Mouse (Mus musculus): ENCODE data around the gene Mgea5. TPM values are rescaled to one million over a fixed set of nuclear protein-coding genes. Genes with fewer than 3 reads are reported as not detected.

Gene Mgea5
- polyA plus RNA-seq, 1 experiment from 2014 or later, result 32.6 TPM

GRCm38 (mm10) chr19:45725677-45726277 lies 57.9 kb downstream of the Mgea5 start:
- 34% methylated on average over 14 of the region's 14 CpGs for WGBS
- Histone ChIP-seq H3K36me3 (no peaks in the 10 kb centered on the region), H3K9ac (no peak overlapping the region), H3K4me1 (peaks cover 3% of the 10 kb centered on the region; the same call in 1 of the 2 replicates), H3K4me3 (no peak overlapping the region), H3K27ac (replicated peaks) (no peak overlapping the region), H3K27me3 (replicated peaks) (peaks cover 33% of the 10 kb centered on the region), H3K4me2 (no peak overlapping the region), H3K9me3 (no peaks in the 10 kb centered on the region)
- no peak for ATAC-seq (ENCODE audit: extremely low read depth, insufficient number of reproducible peaks, low FRiP score, low TSS enrichment)

- Histone ChIP-seq H3K36me3 (no peaks in the 10 kb centered on the region), H3K27ac (replicated peaks) (no peak overlapping the region), H3K9ac (no peak overlapping the region), H3K9me3 (no peaks in the 10 kb centered on the region), H3K4me2 (no peak overlapping the region), H3K4me3 (no peak overlapping the region), H3K4me1 (peaks cover 16% of the 10 kb centered on the region), H3K27me3 (replicated peaks) (peaks cover 17% of the 10 kb centered on the region; the same call in 1 of the 2 replicates)
- ATAC-seq (ENCODE audit: extremely low read depth, insufficient number of reproducible peaks, low FRiP score, low TSS enrichment), result no peak
- 70% methylated on average over 5 of the region's 5 CpGs for WGBS
Measured at GRCm38 (mm10) chr19:45722188-45722587, 61.4 kb downstream of the Mgea5 start.

- ATAC-seq (ENCODE audit: extremely low read depth, insufficient number of reproducible peaks, low FRiP score, low TSS enrichment), result no peak
- H3K4me1 ChIP-seq, result peaks cover 17% of the 10 kb centered on the region
- 0 out of 2 replicates have a peak, but pooled peaks cover 3% of the 10 kb centered on the region for H3K27me3 ChIP-seq (replicated peaks)
- H3K4me2 ChIP-seq, result peak overlapping the region; percentile 67
- 59% methylated on average over 3 of the region's 3 CpGs for WGBS
- H3K9me3 ChIP-seq, result no peaks in the 10 kb centered on the region
- H3K36me3 ChIP-seq, result no peaks in the 10 kb centered on the region
- H3K4me3 ChIP-seq, result peak overlapping the region; percentile 38
- no peak overlapping the region for H3K27ac ChIP-seq (replicated peaks)
- H3K9ac ChIP-seq, result peak overlapping the region; percentile 70
Measured at GRCm38 (mm10) chr19:45718286-45718685, 65.4 kb downstream of the Mgea5 start.

GRCm38 (mm10) chr19:45717493-45718220 lies 66.0 kb downstream of the Mgea5 start:
- H3K36me3 ChIP-seq, result no peaks in the 10 kb centered on the region
- H3K4me1 ChIP-seq, result peaks cover 17% of the 10 kb centered on the region
- no peak; the same call in 1 of the 2 replicates for ATAC-seq (ENCODE audit: extremely low read depth, insufficient number of reproducible peaks, low FRiP score, low TSS enrichment)
- H3K27ac ChIP-seq (replicated peaks), result peak overlapping the region; percentile 26; the same call in 1 of the 2 replicates
- H3K27me3 ChIP-seq (replicated peaks), result 0 out of 2 replicates have a peak, but pooled peaks cover 3% of the 10 kb centered on the region
- peak overlapping the region; percentile 67 for H3K4me2 ChIP-seq
- peak overlapping the region; percentile 70 for H3K9ac ChIP-seq
- no peaks in the 10 kb centered on the region for H3K9me3 ChIP-seq
- WGBS, result 10% methylated on average over 16 of the region's 16 CpGs
- peak overlapping the region; percentile 38 for H3K4me3 ChIP-seq

GRCm38 (mm10) chr19:45708704-45709103 lies 74.9 kb downstream of the Mgea5 start:
- H3K36me3 ChIP-seq, result no peaks in the 10 kb centered on the region
- H3K27me3 ChIP-seq (replicated peaks), result 0 out of 2 replicates have a peak, but pooled peaks cover 4% of the 10 kb centered on the region
- 64% methylated on average over 3 of the region's 3 CpGs for WGBS
- H3K4me1 ChIP-seq, result peaks cover 5% of the 10 kb centered on the region; the same call in 1 of the 2 replicates
- H3K4me3 ChIP-seq, result no peak overlapping the region
- H3K4me2 ChIP-seq, result no peak overlapping the region
- no peak overlapping the region for H3K27ac ChIP-seq (replicated peaks)
- no peak for ATAC-seq (ENCODE audit: extremely low read depth, insufficient number of reproducible peaks, low FRiP score, low TSS enrichment)
- H3K9me3 ChIP-seq, result no peaks in the 10 kb centered on the region
- no peak overlapping the region for H3K9ac ChIP-seq

Other genes starting within 250 kb of the Mgea5 start
- 13.2 and 15.6 TPM in 2 replicates for gene Poll, start 223.3 kb downstream of the Mgea5 start, polyA plus RNA-seq (2015; fragmentation: Nextera tagmentation; extraction: Ambion mirVana)
- gene Gm17018, start 223.2 kb downstream of the Mgea5 start, polyA plus RNA-seq (2015; fragmentation: Nextera tagmentation; extraction: Ambion mirVana), result 27.7 and 31.1 TPM in 2 replicates
- 3.3 and 3.8 TPM in 2 replicates for gene Fbxw4, start 123.5 kb downstream of the Mgea5 start, polyA plus RNA-seq (2015; fragmentation: Nextera tagmentation; extraction: Ambion mirVana)
- gene Fgf8, start 40.9 kb downstream of the Mgea5 start, polyA plus RNA-seq (2015; fragmentation: Nextera tagmentation; extraction: Ambion mirVana), result 0.25 and 0.37 TPM in 2 replicates
- 9.9 and 11.2 TPM in 2 replicates for gene Npm3, start 34.2 kb downstream of the Mgea5 start, polyA plus RNA-seq (2015; fragmentation: Nextera tagmentation; extraction: Ambion mirVana)
- 0.66 and 0.76 TPM in 2 replicates for gene Kcnip2, start 32.2 kb upstream of the Mgea5 start, polyA plus RNA-seq (2015; fragmentation: Nextera tagmentation; extraction: Ambion mirVana)
- gene Armh3, start 214.7 kb upstream of the Mgea5 start, polyA plus RNA-seq (2015; fragmentation: Nextera tagmentation; extraction: Ambion mirVana), result 12.7 and 13.0 TPM in 2 replicates
- gene Hps6, start 219.7 kb upstream of the Mgea5 start, polyA plus RNA-seq (2015; fragmentation: Nextera tagmentation; extraction: Ambion mirVana), result 5.9 and 6.3 TPM in 2 replicates

Measured in heart, embryonic 13.5 days (tissue).